17 mouse cellular contexts compared by ENCODE assay signal in genomic region chr6:87051886-87052425, GRCm38 (mm10). TPM values are rescaled to one million over a fixed set of nuclear protein-coding genes. Genes with fewer than 3 reads are reported as not detected.
"Had no signal": no experiment of that assay in that cellular context is flagged by ENCODE, and none has a peak within 500 bp of the region (broad histone marks: within the 10 kb centered on the region; RNA-seq: fewer than 3 reads in every experiment).

No protein-coding gene starts in this region.

- DNase-seq: kidney, adult 18-20 months; kidney, postnatal 10 days; lung, adult 18-20 months; retina, postnatal 1 day; thymus, adult 2 months; thymus, postnatal 25 days had no signal

- H3K9me3 ChIP-seq: intestine, embryonic 15.5 days; limb, embryonic 13.5 days; midbrain, embryonic 12.5 days; neural tube, embryonic 13.5 days had no signal

- H3K27ac ChIP-seq: intestine, embryonic 15.5 days; limb, embryonic 13.5 days; liver, embryonic 14.5 days; midbrain, embryonic 12.5 days; neural tube, embryonic 13.5 days had no signal

- H3K4me2 ChIP-seq: intestine, embryonic 15.5 days; limb, embryonic 13.5 days; midbrain, embryonic 12.5 days; neural tube, embryonic 13.5 days had no signal

- H3K4me1 ChIP-seq: intestine, embryonic 15.5 days; limb, embryonic 13.5 days; midbrain, embryonic 12.5 days; neural tube, embryonic 13.5 days had no signal

- H3K27me3 ChIP-seq: intestine, embryonic 15.5 days; limb, embryonic 13.5 days; midbrain, embryonic 12.5 days; neural tube, embryonic 13.5 days had no signal

- H3K4me3 ChIP-seq: intestine, embryonic 15.5 days; limb, embryonic 13.5 days; midbrain, embryonic 12.5 days; neural tube, embryonic 13.5 days had no signal

- ATAC-seq: intestine, embryonic 15.5 days; midbrain, embryonic 16.5 days had no signal

- H3K9ac ChIP-seq: intestine, embryonic 15.5 days; limb, embryonic 13.5 days; liver, embryonic 14.5 days; midbrain, embryonic 12.5 days; neural tube, embryonic 13.5 days had no signal

RNA-seq across cellular contexts. Expression of gene D6Ertd527e, which starts 52.6 kb away (rescaled TPM):
- total RNA-seq: layer of hippocampus, adult 8-10 months; layer of hippocampus, postnatal 25 days; left cerebral cortex, postnatal 25 days; liver, adult 2 months; megakaryocyte-erythroid progenitor cell, adult 5-6 weeks had no signal
- polyA plus RNA-seq: liver, adult 2 months; midbrain, embryonic 12.5 days had no signal
